Mouse (Mus musculus): ENCODE results near the gene Zbtb2. TPM values are rescaled to one million over a fixed set of nuclear protein-coding genes. Genes with fewer than 3 reads are reported as not detected.

Gene Zbtb2
- polyA plus RNA-seq, 1 experiment = 2.3 TPM

DNA sequence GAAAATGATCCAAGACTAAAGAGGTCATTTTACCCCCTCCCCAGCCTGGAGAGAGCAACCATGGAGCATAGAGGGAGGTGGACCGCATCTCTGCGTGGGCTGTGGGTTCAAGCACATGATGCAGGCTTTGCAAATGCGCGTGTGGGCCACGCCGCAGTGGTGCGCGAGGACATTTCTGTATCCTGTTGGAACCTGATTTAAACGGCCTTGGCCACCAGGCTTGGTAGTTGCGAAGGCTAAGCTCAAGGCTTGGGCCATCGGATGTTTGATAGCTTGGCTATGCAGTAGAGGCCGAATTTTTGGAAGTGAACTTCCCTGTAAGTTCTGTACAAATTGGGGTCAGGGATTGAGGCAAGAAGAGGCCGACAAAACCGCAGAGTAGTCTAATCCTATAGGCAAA, 40.3 kb downstream of the Zbtb2 start:
- peaks cover 14% of the 10 kb centered on the region for H3K4me1 ChIP-seq (ENCODE audit: control insufficient read depth, insufficient read depth, low read length)
- TF ChIP-seq CTCF (IDR thresholded peaks at IDR 0.05; ENCODE audit: control insufficient read depth, insufficient read depth, insufficient replicate concordance, low read depth, low read length) (peak; percentile 19; the same call in 1 of the 2 replicates), POLR2A (IDR thresholded peaks at IDR 0.05; ENCODE audit: control insufficient read depth, low read depth, low read length) (peak; percentile 83; the same call in 1 of the 2 replicates)
- H3K27me3 ChIP-seq (ENCODE audit: control insufficient read depth, insufficient read depth, low read length) = no peaks in the 10 kb centered on the region
- peak overlapping the region; percentile 96 for H3K27ac ChIP-seq (ENCODE audit: control insufficient read depth, insufficient read depth, low read depth, low read length)
- H3K4me3 ChIP-seq (ENCODE audit: control insufficient read depth, low read depth, low read length) = peak overlapping the region; percentile 90
- no peaks in the 10 kb centered on the region for H3K36me3 ChIP-seq (ENCODE audit: control insufficient read depth, insufficient read depth, low read length)

- Histone ChIP-seq H3K36me3 (ENCODE audit: control insufficient read depth, insufficient read depth, low read length) (no peaks in the 10 kb centered on the region), H3K4me3 (ENCODE audit: control insufficient read depth, low read depth, low read length) (peak overlapping the region; percentile 90), H3K27me3 (ENCODE audit: control insufficient read depth, insufficient read depth, low read length) (no peaks in the 10 kb centered on the region), H3K27ac (ENCODE audit: control insufficient read depth, insufficient read depth, low read depth, low read length) (peak overlapping the region; percentile 96), H3K4me1 (ENCODE audit: control insufficient read depth, insufficient read depth, low read length) (peaks cover 14% of the 10 kb centered on the region)
- TF ChIP-seq CTCF (IDR thresholded peaks at IDR 0.05; ENCODE audit: control insufficient read depth, insufficient read depth, insufficient replicate concordance, low read depth, low read length) = no peak
- no peak for TF ChIP-seq POLR2A (IDR thresholded peaks at IDR 0.05; ENCODE audit: control insufficient read depth, low read depth, low read length)
Measured at GRCm38 (mm10) chr10:4347136-4347492, 40.8 kb downstream of the Zbtb2 start.

DNA sequence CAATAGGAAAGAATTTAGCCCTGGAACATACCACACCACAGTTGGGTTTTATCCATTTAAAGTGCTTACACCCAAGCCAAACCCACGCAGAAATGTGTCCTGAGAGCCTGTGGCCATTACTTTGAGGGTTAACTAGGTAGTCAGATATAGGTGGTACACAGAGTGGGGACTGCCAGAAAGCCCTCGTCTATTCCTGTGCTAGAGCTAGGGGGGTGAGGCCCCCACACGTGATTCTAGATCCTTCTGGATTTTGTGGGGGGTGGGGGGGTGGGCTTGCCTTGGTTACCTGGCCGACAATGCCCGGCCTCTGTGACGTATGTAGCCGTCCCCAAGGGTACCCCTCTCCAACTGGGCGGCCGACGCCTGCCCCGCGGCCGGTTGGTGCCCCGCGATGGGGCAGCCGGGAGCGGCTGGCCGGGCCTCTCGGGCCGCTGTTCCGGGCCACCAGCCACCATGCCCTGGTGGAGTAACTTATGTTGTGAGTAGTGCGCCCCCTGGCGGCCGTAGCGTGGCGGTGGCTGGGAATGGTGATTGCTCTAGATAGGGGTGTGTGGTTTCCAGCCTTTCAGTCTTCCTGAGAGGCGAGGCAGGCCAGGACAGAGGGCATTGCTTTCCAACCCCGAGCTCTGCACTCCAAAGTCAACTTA, 41.3 kb downstream of the Zbtb2 start:
- Histone ChIP-seq H3K4me1 (ENCODE audit: control insufficient read depth, insufficient read depth, low read length) (peaks cover 14% of the 10 kb centered on the region), H3K27me3 (ENCODE audit: control insufficient read depth, insufficient read depth, low read length) (no peaks in the 10 kb centered on the region), H3K27ac (ENCODE audit: control insufficient read depth, insufficient read depth, low read depth, low read length) (peak overlapping the region; percentile 96), H3K4me3 (ENCODE audit: control insufficient read depth, low read depth, low read length) (peak overlapping the region; percentile 90), H3K36me3 (ENCODE audit: control insufficient read depth, insufficient read depth, low read length) (no peaks in the 10 kb centered on the region)
- TF ChIP-seq CTCF (IDR thresholded peaks at IDR 0.05; ENCODE audit: control insufficient read depth, insufficient read depth, insufficient replicate concordance, low read depth, low read length) (peak; percentile 92), POLR2A (IDR thresholded peaks at IDR 0.05; ENCODE audit: control insufficient read depth, low read depth, low read length) (peak; percentile 39; the same call in 1 of the 2 replicates)

DNA sequence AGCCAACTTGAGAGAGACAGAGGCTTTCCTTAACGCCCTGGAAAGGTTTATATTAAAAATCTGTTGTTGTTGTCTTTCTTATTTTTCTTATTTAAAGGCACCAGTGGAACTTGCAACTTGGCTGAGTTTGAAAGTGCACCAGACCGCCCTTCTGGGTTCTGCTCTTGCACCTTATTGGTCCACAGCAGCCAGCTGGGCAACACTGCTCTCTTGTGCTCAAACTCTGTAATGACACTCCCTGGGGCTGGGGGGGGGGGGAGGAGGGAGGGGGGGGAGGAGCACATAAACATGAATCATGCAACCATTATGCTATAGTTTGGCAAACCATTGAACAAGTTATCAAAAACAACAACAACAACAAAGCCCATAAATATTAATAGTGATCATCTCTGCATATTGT, 46.5 kb downstream of the Zbtb2 start:
- H3K27me3 ChIP-seq (ENCODE audit: control insufficient read depth, insufficient read depth, low read length) = no peaks in the 10 kb centered on the region
- H3K36me3 ChIP-seq (ENCODE audit: control insufficient read depth, insufficient read depth, low read length) = no peaks in the 10 kb centered on the region
- no peak overlapping the region for H3K27ac ChIP-seq (ENCODE audit: control insufficient read depth, insufficient read depth, low read depth, low read length)
- peak overlapping the region; percentile 35 for H3K4me3 ChIP-seq (ENCODE audit: control insufficient read depth, low read depth, low read length)
- H3K4me1 ChIP-seq (ENCODE audit: control insufficient read depth, insufficient read depth, low read length) = peaks cover 1% of the 10 kb centered on the region; the same call in 1 of the 2 replicates
- TF ChIP-seq POLR2A (IDR thresholded peaks at IDR 0.05; ENCODE audit: control insufficient read depth, low read depth, low read length) (no peak), CTCF (IDR thresholded peaks at IDR 0.05; ENCODE audit: control insufficient read depth, insufficient read depth, insufficient replicate concordance, low read depth, low read length) (peak; percentile 32; the same call in 1 of the 2 replicates)

DNA sequence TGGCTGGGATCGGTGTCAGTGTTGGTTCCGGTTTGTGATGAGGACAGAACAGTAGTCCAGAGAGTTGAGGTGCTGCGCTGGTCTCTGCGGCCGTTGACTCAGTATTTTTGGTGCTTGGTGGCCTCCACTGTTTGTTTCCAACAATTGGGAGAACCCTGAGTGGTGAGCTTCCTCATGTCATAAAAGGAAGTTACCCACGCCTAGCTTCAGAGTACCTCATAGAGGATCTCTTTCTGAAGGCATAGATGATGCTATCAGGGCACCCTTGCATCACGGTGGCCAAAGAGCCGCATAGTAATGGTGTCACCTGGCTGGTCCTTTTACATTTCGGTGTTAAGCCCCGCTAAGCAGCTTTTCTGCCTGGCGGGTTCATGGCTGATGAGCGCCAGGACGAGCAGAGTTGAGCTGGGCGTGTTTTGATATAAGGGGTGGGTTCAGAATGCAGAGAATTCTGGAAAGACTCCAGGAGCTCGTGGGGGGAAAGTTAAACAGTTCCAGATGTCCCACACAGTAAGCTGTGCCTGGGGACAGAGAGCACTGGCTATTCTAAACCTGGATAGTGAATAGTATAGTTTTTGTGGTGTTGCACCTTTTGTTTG, 48.9 kb downstream of the Zbtb2 start:
- no peak for TF ChIP-seq CTCF (IDR thresholded peaks at IDR 0.05; ENCODE audit: control insufficient read depth, insufficient read depth, insufficient replicate concordance, low read depth, low read length)
- TF ChIP-seq POLR2A (IDR thresholded peaks at IDR 0.05; ENCODE audit: control insufficient read depth, low read depth, low read length) = no peak
- H3K27ac ChIP-seq (ENCODE audit: control insufficient read depth, insufficient read depth, low read depth, low read length) = no peak overlapping the region

GRCm38 (mm10) chr10:4334039-4334683, 53.7 kb downstream of the Zbtb2 start:
- peak overlapping the region; percentile 63 for H3K4me3 ChIP-seq (ENCODE audit: control insufficient read depth, low read depth, low read length)
- H3K27ac ChIP-seq (ENCODE audit: control insufficient read depth, insufficient read depth, low read depth, low read length) = no peak overlapping the region; the same call in 1 of the 2 replicates
- no peaks in the 10 kb centered on the region for H3K36me3 ChIP-seq (ENCODE audit: control insufficient read depth, insufficient read depth, low read length)
- peaks cover 7% of the 10 kb centered on the region; the same call in 1 of the 2 replicates for H3K4me1 ChIP-seq (ENCODE audit: control insufficient read depth, insufficient read depth, low read length)
- no peak for TF ChIP-seq CTCF (IDR thresholded peaks at IDR 0.05; ENCODE audit: control insufficient read depth, insufficient read depth, insufficient replicate concordance, low read depth, low read length)
- TF ChIP-seq POLR2A (IDR thresholded peaks at IDR 0.05; ENCODE audit: control insufficient read depth, low read depth, low read length) = no peak
- no peaks in the 10 kb centered on the region for H3K27me3 ChIP-seq (ENCODE audit: control insufficient read depth, insufficient read depth, low read length)

More for the DNA sequence above, 48.9 kb downstream of the Zbtb2 start:
- Histone ChIP-seq H3K4me3 (ENCODE audit: control insufficient read depth, low read depth, low read length) (peak overlapping the region; percentile 17; the same call in 1 of the 2 replicates), H3K27me3 (ENCODE audit: control insufficient read depth, insufficient read depth, low read length) (no peaks in the 10 kb centered on the region), H3K36me3 (ENCODE audit: control insufficient read depth, insufficient read depth, low read length) (no peaks in the 10 kb centered on the region), H3K4me1 (ENCODE audit: control insufficient read depth, insufficient read depth, low read length) (peaks cover 7% of the 10 kb centered on the region; the same call in 1 of the 2 replicates)

- H3K36me3 ChIP-seq (ENCODE audit: control insufficient read depth, insufficient read depth, low read length) = no peaks in the 10 kb centered on the region
- no peaks in the 10 kb centered on the region for H3K27me3 ChIP-seq (ENCODE audit: control insufficient read depth, insufficient read depth, low read length)
- H3K4me3 ChIP-seq (ENCODE audit: control insufficient read depth, low read depth, low read length) = no peak overlapping the region
- no peak overlapping the region for H3K27ac ChIP-seq (ENCODE audit: control insufficient read depth, insufficient read depth, low read depth, low read length)
- peaks cover 7% of the 10 kb centered on the region; the same call in 1 of the 2 replicates for H3K4me1 ChIP-seq (ENCODE audit: control insufficient read depth, insufficient read depth, low read length)
- peak; percentile 44; the same call in 1 of the 2 replicates for TF ChIP-seq CTCF (IDR thresholded peaks at IDR 0.05; ENCODE audit: control insufficient read depth, insufficient read depth, insufficient replicate concordance, low read depth, low read length)
- no peak for TF ChIP-seq POLR2A (IDR thresholded peaks at IDR 0.05; ENCODE audit: control insufficient read depth, low read depth, low read length)
Measured at GRCm38 (mm10) chr10:4333319-4333718, 54.6 kb downstream of the Zbtb2 start.

Data from testis, adult 2 months (tissue).